Mouse (Mus musculus) right cerebral cortex, adult 18-20 months (tissue): Measurements from ENCODE around the gene Mocs1.
"Not testable (repeated sequence)": the region's sequence is repeated elsewhere in the genome, so short reads cannot be mapped to it uniquely, and the experiment has no call there.

Experiments
- DNase-seq: peaks from one replicate; pipeline ENCODE4 v3.0.0; 2022; ENCODE audit warnings: mixed read lengths

Mocs1 gene

GRCm38 (mm10) chr17:49433071-49433470, 4.9 kb downstream of the Mocs1 start:
- DNase-seq: no peak

DNA sequence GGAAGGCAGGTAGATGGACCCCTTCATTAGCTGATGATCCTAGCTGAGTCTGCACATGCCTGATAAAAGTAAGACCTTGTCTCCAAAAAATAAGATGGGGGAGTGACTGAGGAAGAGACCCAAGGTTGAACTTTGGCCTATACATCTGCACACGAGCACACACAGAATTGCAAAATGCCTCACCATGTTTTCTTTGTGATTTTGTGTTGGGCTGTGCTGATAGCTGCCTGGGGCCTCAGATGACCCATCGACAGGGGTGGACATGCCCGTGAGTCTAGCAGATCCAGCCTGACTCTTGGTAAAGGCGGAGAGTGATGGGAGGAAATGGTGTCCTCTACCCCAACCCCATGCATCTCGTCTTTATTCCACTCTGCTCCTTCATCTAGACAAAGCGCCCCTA, 6.1 kb downstream of the Mocs1 start:
- no peak for DNase-seq

DNA sequence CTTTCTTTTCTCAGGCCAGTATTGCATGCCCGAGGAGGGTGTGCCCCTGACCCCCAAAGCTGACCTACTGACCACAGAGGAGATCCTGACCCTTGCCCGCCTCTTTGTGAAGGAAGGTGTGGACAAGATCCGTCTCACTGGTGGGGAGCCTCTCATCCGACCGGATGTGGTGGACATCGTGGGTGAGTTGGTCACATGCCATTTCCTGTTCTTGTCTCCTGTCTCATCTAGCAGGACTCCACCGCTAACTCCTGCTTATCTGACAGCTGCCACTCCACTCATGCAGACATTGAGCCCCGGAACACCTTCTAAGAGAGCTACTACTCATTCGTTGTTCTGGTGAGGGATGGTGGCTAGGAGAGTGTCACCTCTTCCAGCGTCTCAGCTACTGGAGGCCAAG, 6.9 kb downstream of the Mocs1 start:
- no peak for DNase-seq

- no peak for DNase-seq
These were observed 8.5 kb downstream of the Mocs1 start for GRCm38 (mm10) chr17:49436631-49437030.

- not testable (repeated sequence) for DNase-seq
These were observed 9.1 kb downstream of the Mocs1 start for GRCm38 (mm10) chr17:49437306-49437705.

- no peak for DNase-seq
These were observed 10.8 kb downstream of the Mocs1 start for GRCm38 (mm10) chr17:49438822-49439574.

DNA sequence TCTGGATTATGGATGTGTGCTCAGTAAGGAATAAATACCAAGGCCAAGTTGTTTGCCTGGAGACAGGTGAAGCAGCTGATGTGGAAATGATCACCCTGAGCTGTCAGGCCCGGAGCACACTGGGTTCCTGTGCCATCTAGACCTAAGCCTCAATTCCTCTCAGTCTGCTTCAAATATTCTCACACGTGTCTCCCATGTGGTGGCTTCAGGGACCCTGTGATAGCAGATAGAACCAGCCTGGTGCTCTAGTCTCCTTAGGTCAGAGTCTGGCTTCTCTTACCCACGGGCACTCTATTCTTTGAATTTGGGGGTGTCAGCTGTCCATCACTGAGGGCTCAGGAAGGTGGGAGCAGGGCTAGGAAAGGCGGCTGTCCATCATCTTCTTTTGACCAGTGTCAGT, 11.5 kb downstream of the Mocs1 start:
- no peak for DNase-seq

- DNase-seq: no peak
These were observed 12.4 kb downstream of the Mocs1 start for GRCm38 (mm10) chr17:49440331-49441130.

- DNase-seq: not testable (repeated sequence)
These were observed 14.7 kb downstream of the Mocs1 start for GRCm38 (mm10) chr17:49442841-49443240.

GRCm38 (mm10) chr17:49448570-49449229, 20.5 kb downstream of the Mocs1 start:
- no peak for DNase-seq

DNA sequence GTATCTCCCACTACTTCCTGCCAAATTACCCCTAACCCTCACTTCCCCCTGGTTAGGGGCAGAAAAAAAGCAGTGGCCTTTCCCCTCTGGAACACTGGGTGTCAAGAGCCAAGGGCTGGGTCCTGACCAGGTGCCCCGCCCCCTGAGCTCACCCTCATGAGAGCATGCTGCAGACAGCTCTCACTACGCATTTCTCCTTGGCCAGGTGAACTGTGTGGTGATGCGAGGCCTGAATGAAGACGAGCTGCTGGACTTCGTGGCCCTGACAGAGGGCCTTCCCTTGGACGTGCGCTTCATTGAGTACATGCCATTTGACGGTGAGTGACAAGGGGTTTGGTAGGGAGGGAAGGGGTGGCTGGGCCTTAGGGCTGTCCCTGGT, 21.1 kb downstream of the Mocs1 start:
- no peak for DNase-seq

DNA sequence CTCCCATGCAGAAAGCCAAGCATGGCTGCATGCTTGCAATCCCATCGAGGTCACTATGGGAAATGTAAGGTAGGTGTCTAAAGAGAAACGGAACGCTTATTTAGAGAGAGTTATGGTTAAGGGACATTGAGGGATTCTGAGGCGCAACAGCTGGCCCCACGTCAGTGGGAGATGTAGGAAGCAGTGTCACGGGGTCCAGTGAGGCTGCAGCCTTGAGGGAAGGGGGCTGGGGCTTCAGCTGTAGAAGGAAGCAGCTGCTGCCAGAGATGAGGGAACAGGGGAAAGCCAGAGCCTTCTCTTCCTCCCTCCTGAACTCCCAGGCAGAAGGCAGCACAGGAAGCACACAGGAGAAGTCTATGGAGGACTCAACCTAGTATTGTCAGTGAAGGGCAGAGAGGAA, 22.8 kb downstream of the Mocs1 start:
- no peak for DNase-seq

GRCm38 (mm10) chr17:49456334-49456733, 28.2 kb downstream of the Mocs1 start:
- DNase-seq: no peak

GRCm38 (mm10) chr17:49457833-49458232, 29.7 kb downstream of the Mocs1 start:
- DNase-seq: no peak

GRCm38 (mm10) chr17:49458386-49458785, 30.2 kb downstream of the Mocs1 start:
- no peak for DNase-seq

DNA sequence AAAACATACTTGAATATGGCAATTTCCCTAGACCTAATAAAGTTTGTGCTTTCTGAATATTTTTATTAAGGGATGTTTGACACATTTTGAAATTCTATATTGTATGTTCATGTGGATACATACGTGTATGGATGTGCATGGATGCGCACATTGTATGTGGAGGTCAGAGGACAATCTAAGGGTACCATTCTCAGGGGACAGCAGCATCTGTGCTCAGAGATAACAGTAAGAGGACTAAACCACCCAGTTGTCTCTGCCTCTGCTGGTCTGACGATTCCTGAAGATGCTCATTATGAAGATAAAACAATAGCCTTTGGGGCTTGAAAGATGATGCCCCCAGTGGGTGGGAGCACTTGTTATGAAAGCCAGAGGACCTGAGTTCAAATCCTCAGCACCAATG, 36.7 kb downstream of the Mocs1 start:
- DNase-seq: no peak

GRCm38 (mm10) chr17:49468223-49468622, 40.1 kb downstream of the Mocs1 start:
- peak; percentile 72 for DNase-seq

DNA sequence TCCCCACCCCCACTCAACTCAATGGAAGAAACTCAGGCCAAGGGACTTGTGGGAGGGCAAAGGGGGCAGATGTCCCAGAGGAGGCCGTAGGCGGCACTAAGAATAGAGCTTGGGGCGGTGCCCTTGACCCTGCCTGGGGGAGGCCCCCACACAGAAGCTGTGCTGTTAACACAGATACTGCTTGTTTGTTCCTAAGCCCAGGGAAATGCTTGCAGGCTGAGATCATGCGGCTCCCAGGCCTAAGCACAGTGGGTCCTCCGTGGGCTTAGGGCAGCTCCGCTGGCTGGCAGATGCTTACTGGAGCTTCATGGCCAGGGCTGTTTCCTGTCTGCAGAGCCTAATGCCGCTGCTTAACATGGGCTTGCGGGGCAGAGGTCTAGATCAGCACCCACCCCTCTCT, 44.5 kb downstream of the Mocs1 start:
- no peak for DNase-seq

DNA sequence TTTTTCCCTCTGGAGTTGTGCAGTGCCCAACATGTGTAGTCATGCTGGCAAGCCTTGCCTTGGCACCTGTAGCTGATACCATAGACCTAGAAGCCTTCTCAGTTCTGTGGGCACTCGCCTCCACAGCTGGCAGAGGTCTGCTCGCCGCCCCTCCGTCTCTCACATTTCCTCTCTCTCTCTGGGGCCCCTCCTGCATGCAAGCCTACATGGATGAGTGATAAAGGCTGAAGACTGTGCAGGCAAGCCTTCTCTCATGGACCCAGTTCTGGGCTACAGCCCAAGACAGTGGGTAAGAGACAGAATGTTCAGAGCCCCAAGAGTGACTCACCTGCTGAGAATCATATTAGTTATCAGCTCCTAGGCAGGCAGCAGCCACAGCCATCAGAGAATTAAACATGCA, 45.9 kb downstream of the Mocs1 start:
- peak; percentile 55 for DNase-seq

GRCm38 (mm10) chr17:49475174-49475573, 47.0 kb downstream of the Mocs1 start:
- DNase-seq: no peak

DNA sequence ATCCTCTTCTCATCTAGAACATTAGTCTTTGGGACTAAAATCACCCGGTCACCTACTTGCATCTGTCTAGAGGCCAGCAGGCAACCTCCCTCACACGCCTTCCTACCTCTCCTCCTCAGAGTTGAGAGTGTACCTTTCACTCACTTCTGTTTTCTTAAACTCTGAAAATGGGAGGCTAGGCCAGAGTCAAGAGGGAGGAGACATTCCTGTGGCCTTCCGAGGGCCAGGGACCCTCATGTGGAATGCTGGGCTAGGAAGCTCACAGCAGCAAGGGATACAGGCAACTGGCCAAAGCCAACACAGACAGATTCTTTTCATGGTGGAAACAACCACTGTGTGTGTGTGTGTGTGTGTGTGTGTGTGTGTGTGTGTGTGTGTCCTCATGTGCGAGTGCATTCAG, 49.2 kb downstream of the Mocs1 start:
- DNase-seq: no peak

- no peak for DNase-seq
These were observed 53.7 kb downstream of the Mocs1 start for GRCm38 (mm10) chr17:49481876-49482275.

DNA sequence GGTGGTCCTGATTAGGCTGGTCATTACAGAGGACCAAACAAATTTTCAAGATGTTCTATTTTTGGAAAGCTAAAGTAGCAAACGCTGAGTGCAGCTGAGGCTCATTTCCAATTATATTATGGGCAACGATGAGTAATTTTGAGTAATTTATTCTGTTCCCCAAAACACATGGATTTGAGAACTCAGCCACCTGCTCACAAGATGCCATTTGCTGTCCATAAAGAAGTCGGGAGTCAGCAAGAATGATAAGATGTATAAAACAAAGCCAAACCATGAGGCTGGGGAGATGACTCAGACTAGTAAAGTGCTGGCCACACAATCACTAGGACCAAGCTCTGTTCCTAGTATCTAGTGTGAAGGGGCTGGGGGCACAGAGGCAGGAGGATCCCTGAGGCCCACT, 56.3 kb downstream of the Mocs1 start:
- DNase-seq: peak; percentile 50

GRCm38 (mm10) chr17:49489098-49489497, 60.9 kb downstream of the Mocs1 start:
- DNase-seq: no peak
